Mouse (Mus musculus): ENCODE measurements around the gene Erc2. TPM values are rescaled to one million over a fixed set of nuclear protein-coding genes. Genes with fewer than 3 reads are reported as not detected.

Gene Erc2
- polyA plus RNA-seq, 1 experiment from 2014 or later = 8.1 TPM

DNA sequence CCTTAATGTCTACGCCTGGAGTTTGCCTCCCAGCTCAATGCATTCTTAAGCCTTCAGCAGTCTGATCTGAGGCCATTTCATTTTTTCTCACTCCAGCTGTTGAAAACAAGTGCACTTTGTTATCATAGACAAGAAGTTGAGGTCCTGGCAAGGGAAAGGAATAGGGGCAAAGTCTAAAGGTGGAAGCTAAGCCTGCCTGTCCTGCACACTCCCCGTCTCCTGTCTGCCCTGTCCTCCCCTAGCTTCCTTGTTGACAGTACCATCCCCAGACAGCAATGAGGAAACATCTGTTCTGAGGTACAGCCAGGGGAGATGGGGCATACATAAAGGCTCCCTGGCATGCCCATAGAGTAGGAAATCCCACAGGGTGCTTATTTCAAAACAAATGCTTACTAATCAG lies 776.7 kb downstream of the Erc2 start:
- Histone ChIP-seq H3K36me3 (no peaks in the 10 kb centered on the region), H3K9me3 (no peaks in the 10 kb centered on the region), H3K27me3 (no peaks in the 10 kb centered on the region), H3K4me2 (no peak overlapping the region), H3K9ac (replicated peaks) (no peak overlapping the region), H3K4me3 (replicated peaks) (no peak overlapping the region), H3K27ac (no peak overlapping the region), H3K4me1 (replicated peaks) (peaks cover 5% of the 10 kb centered on the region; the same call in 1 of the 2 replicates)
- no peak for ATAC-seq (ENCODE audit: insufficient number of reproducible peaks, insufficient read depth, low FRiP score, low TSS enrichment, low read depth)
- WGBS = 60% methylated on average over 2 of the region's 2 CpGs

DNA sequence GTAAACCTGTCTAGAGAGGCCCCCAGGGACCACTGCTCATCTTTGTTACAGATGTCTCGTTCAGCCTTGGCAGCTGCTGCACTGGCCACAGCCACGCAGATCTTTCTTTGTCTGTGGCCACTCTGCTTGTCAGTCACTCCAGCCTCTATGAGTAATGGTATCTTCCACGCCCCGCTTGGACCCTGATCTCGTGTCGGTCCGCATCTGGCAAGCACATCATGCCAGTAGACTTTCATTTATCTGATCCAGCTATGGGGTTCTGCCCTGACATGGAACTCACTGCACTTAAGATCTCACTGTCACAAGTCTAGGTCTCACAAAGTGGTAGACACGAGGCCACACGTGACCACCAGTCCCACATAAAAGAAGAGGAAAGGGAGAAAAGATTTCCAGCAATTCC lies 777.7 kb downstream of the Erc2 start:
- H3K4me2 ChIP-seq = no peak overlapping the region
- H3K9me3 ChIP-seq = no peaks in the 10 kb centered on the region
- no peaks in the 10 kb centered on the region for H3K36me3 ChIP-seq
- no peak overlapping the region for H3K4me3 ChIP-seq (replicated peaks)
- no peak for ATAC-seq (ENCODE audit: insufficient number of reproducible peaks, insufficient read depth, low FRiP score, low TSS enrichment, low read depth)
- H3K27ac ChIP-seq = no peak overlapping the region
- no peaks in the 10 kb centered on the region for H3K27me3 ChIP-seq
- peaks cover 5% of the 10 kb centered on the region; the same call in 1 of the 2 replicates for H3K4me1 ChIP-seq (replicated peaks)
- no peak overlapping the region for H3K9ac ChIP-seq (replicated peaks)
- WGBS = 92% methylated on average over 9 of the region's 9 CpGs

DNA sequence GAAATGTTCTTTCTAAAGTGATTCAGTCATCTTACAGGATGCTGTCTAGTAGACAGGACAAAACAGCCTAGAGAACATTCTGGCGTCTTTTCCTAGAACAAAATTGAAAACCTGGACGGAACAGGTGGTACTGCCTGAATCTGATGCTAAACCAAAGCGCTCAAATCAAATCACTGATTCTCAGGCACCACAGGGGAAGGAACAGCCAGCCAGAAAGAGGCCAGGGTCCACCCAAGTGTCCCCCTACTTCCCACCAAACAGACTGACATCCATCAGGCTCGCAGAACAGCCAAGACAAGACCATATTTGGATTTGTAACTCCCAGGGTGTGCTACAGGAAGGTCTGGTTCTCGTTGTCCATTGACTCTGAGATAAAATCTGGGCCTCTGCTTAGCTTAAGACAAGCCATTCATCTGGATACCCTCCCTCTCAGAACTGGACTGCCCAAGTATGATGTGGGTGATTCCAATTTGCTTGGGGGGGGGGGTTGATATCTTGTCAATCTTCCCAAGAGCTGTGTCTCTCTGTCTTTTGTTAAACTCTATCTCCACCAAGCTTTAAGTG lies 783.1 kb downstream of the Erc2 start:
- Histone ChIP-seq H3K27me3 (no peaks in the 10 kb centered on the region), H3K36me3 (no peaks in the 10 kb centered on the region), H3K4me2 (no peak overlapping the region), H3K4me1 (replicated peaks) (peaks cover 7% of the 10 kb centered on the region), H3K4me3 (replicated peaks) (no peak overlapping the region), H3K9ac (replicated peaks) (no peak overlapping the region), H3K27ac (no peak overlapping the region), H3K9me3 (no peaks in the 10 kb centered on the region)
- ATAC-seq (ENCODE audit: insufficient number of reproducible peaks, insufficient read depth, low FRiP score, low TSS enrichment, low read depth) = no peak
- 71% methylated on average over 5 of the region's 5 CpGs for WGBS

DNA sequence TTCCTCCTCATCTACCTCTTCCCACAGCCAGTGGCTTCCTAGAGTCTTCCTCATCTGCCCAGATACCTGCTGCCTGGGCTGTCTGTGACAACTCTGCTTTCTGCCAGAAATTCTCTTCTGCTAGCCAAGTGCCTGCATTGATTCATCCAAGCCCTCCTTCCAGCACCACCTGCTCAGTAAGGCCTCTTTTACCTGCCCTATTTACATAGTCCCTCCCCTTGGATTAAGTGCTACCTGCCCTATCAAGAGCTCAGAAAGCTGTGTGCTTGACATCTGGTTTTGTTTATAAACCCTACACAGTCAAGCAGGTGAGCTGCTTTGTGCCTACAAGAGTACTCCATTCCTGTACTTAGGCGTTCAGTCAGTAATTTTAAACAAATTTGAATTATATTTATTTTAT lies 787.2 kb downstream of the Erc2 start:
- no peak overlapping the region for H3K4me2 ChIP-seq
- H3K4me3 ChIP-seq (replicated peaks) = no peak overlapping the region
- WGBS = 57% methylated on average over 1 of the region's 1 CpGs
- no peak for ATAC-seq (ENCODE audit: insufficient number of reproducible peaks, insufficient read depth, low FRiP score, low TSS enrichment, low read depth)
- no peak overlapping the region for H3K27ac ChIP-seq
- H3K4me1 ChIP-seq (replicated peaks) = peaks cover 41% of the 10 kb centered on the region
- H3K9ac ChIP-seq (replicated peaks) = no peak overlapping the region
- no peaks in the 10 kb centered on the region for H3K36me3 ChIP-seq
- no peaks in the 10 kb centered on the region for H3K27me3 ChIP-seq
- no peaks in the 10 kb centered on the region for H3K9me3 ChIP-seq

DNA sequence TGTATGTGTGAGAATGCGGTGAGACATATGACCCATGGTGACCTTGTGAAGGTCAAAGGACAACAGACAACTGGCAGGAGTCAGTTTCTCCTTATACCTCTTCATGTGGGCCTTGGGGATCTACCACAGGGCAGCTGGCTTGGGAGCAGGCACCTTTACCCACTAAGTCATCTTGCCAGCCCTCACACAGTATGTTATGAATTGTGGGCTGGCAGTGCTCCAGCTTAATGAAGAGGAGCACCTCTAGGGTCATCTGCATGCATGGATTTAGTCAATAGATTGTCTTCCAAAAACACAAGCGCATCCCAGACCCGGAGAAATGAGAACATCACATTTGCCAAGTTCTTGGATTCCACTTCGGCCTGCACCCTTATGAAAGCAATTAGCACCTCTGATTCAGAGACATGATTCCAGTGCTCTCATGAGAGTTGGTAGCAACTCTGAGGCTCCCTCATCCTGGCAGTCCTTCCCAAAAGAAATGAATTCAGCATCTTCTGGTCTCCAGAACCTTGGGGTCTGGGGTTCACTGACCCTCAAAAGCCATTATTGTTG lies 787.6 kb downstream of the Erc2 start:
- 88% methylated on average over 4 of the region's 4 CpGs for WGBS

DNA sequence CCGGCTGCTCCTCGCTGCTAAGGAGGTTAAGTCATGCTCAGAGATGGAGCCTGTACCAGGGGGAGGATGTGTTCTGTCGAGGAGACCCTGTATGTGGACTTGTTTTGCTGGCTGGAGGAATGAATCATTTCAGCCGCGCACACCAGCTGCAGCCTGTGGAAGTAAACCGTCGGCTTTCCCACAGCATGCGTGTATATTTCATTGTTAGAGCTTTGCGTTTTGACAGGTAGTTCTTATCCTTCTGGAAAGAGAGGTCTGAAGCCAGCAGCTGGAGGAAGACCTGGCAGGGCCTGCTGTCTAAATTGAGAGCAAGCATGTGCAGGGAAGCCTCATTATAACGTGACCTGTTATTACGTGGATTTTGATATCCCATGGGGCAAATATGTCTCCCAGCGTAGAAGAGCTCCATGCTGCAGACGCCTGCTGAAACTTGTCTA lies 788.6 kb downstream of the Erc2 start:
- Histone ChIP-seq H3K27me3 (no peaks in the 10 kb centered on the region), H3K4me3 (replicated peaks) (no peak overlapping the region), H3K9ac (replicated peaks) (no peak overlapping the region), H3K9me3 (no peaks in the 10 kb centered on the region), H3K27ac (peak overlapping the region; percentile 51; the same call in 1 of the 2 replicates), H3K4me2 (no peak overlapping the region), H3K4me1 (replicated peaks) (peaks cover 45% of the 10 kb centered on the region), H3K36me3 (no peaks in the 10 kb centered on the region)
- ATAC-seq (ENCODE audit: insufficient number of reproducible peaks, insufficient read depth, low FRiP score, low TSS enrichment, low read depth) = peak; percentile 66; the same call in 1 of the 2 replicates
- WGBS = 36% methylated on average over 13 of the region's 13 CpGs

More for the DNA sequence above, 787.6 kb downstream of the Erc2 start:
- no peak overlapping the region for H3K4me3 ChIP-seq (replicated peaks)
- no peak overlapping the region for H3K27ac ChIP-seq
- no peaks in the 10 kb centered on the region for H3K27me3 ChIP-seq
- no peak overlapping the region for H3K4me2 ChIP-seq
- no peak for ATAC-seq (ENCODE audit: insufficient number of reproducible peaks, insufficient read depth, low FRiP score, low TSS enrichment, low read depth)
- no peaks in the 10 kb centered on the region for H3K9me3 ChIP-seq
- peaks cover 41% of the 10 kb centered on the region for H3K4me1 ChIP-seq (replicated peaks)
- H3K9ac ChIP-seq (replicated peaks) = no peak overlapping the region
- no peaks in the 10 kb centered on the region for H3K36me3 ChIP-seq

DNA sequence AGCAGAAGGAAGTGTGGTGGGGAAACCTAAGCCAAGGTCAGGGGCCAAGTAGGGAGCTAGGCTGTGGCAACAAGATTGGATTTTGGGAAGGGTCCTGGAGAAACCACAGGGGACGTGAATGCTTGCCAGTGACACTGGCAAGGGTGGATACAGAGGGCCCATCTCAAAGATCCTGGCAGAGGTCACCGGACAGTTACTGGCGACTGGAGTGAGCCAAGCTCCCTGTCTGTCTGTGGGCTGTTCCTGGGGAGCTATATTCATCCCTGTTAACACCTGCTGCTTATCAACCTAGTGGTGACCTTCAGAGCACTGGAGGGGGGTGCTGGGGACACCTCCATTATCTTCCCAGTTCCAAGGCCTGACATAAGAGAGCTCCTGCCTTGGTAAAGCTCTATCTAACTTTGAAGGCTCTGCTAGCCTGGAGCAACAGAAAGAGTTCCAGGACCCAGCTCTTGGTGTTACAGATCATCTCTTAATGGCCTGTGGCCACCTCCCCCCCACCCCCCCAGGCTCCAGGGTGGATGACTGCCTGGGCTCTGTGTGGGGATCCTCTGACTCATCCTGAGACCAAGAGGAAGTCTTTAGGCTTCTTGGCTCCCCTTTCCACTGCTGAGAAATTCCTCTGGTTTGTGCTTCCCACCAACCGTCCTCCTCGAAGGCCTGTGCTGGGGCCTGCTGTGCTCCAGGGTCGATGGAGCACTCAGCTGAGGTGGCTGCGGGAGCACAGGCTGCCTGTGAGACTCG lies 790.2 kb downstream of the Erc2 start:
- no peaks in the 10 kb centered on the region for H3K36me3 ChIP-seq
- no peak overlapping the region for H3K4me2 ChIP-seq
- no peaks in the 10 kb centered on the region for H3K9me3 ChIP-seq
- no peak overlapping the region for H3K9ac ChIP-seq (replicated peaks)
- peaks cover 61% of the 10 kb centered on the region for H3K4me1 ChIP-seq (replicated peaks)
- H3K4me3 ChIP-seq (replicated peaks) = no peak overlapping the region
- peak overlapping the region; percentile 74 for H3K27ac ChIP-seq
- WGBS = 55% methylated on average over 8 of the region's 8 CpGs
- no peaks in the 10 kb centered on the region; the same call in 1 of the 2 replicates for H3K27me3 ChIP-seq
- no peak for ATAC-seq (ENCODE audit: insufficient number of reproducible peaks, insufficient read depth, low FRiP score, low TSS enrichment, low read depth)

DNA sequence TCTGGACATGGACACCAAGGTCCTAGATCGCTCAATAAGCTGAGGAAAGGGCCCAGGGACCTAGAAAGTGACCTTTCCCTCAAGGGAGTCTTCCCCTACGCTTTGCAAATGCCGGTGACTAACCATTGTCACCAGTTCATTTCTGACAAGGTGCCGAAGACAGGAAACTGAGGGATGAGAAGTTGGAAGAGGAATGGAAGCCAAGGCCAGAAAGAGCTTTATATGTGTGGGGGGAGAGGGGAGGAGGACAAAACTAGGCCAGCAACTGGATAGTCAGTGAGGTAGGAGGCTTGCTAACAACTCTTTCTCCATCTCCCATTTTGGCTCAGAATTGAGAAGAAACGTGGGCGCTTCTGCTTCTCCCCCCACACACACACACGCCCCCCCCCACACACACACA lies 791.3 kb downstream of the Erc2 start:
- WGBS = 72% methylated on average over 7 of the region's 7 CpGs
- no peaks in the 10 kb centered on the region for H3K9me3 ChIP-seq
- no peaks in the 10 kb centered on the region for H3K36me3 ChIP-seq
- no peak overlapping the region for H3K4me2 ChIP-seq
- no peak for ATAC-seq (ENCODE audit: insufficient number of reproducible peaks, insufficient read depth, low FRiP score, low TSS enrichment, low read depth)
- H3K27ac ChIP-seq = peak overlapping the region; percentile 74
- no peak overlapping the region for H3K4me3 ChIP-seq (replicated peaks)
- no peak overlapping the region for H3K9ac ChIP-seq (replicated peaks)
- peaks cover 72% of the 10 kb centered on the region for H3K4me1 ChIP-seq (replicated peaks)
- no peaks in the 10 kb centered on the region; the same call in 1 of the 2 replicates for H3K27me3 ChIP-seq

DNA sequence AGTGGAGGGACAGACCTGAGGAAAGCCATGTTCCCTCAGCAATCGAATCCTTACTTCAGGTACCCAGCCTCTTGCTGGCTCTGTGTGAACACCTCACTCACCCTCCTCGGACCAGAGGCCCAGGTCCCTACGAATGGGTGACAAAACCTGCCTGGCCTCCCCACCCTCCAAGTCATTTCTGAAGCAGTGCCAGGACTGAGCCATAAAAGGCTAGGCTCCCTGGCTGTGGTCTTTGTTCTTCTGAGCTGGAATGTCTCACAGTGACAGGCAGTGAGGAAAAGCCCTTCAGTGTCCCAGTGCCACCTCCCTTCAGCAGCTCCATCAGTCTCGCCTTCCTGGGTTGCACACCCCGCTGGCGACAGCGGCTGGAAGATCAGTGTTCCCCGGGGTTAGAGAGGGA lies 794.8 kb downstream of the Erc2 start:
- Histone ChIP-seq H3K27me3 (no peaks in the 10 kb centered on the region; the same call in 1 of the 2 replicates), H3K27ac (peak overlapping the region; percentile 68), H3K9me3 (no peaks in the 10 kb centered on the region), H3K9ac (replicated peaks) (no peak overlapping the region), H3K4me1 (replicated peaks) (peaks cover 64% of the 10 kb centered on the region), H3K36me3 (no peaks in the 10 kb centered on the region), H3K4me2 (no peak overlapping the region), H3K4me3 (replicated peaks) (no peak overlapping the region)
- ATAC-seq (ENCODE audit: insufficient number of reproducible peaks, insufficient read depth, low FRiP score, low TSS enrichment, low read depth) = no peak
- WGBS = 10% methylated on average over 8 of the region's 8 CpGs

DNA sequence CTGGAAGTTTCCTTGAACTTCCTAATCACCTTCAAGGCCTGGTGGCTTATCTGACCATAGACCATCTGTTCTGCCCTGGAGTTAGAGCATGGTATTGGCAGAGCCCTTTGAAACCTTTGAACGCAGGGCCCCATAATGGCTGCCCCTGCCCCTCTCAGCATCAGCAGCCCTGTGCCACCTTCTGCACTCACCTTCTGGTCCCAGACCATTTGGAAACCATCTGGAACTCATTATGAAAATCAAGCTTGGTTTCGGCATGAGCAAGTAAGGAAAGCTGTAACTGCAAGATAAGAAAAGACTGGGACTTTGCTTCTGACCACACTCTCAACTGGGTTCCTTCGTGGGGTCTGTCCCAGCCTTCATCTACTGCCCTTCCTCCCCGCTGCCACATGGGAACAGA lies 796.3 kb downstream of the Erc2 start:
- Histone ChIP-seq H3K27ac (no peak overlapping the region), H3K4me2 (peak overlapping the region; percentile 20; the same call in 1 of the 2 replicates)

DNA sequence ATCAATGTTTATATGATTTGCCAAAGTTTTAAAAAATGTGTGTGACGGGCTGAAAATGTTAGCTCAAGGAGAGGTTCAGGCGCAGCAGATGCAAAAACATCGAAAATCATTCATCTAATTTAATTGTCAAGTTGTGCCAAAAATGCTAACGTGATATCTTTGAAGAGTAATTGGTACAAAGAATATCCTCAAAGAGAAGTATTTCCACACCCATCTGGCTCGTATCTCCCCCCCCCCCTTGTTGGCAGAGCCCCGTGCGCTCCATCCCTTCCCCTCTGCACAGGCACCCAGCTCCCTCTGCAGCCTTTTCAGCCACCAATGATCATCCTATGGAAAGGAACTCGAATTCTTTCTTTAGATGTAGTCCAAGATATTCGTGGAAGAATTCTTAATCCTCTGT lies 797.0 kb downstream of the Erc2 start:
- Histone ChIP-seq H3K4me3 (replicated peaks) (no peak overlapping the region), H3K27ac (no peak overlapping the region), H3K9ac (replicated peaks) (no peak overlapping the region), H3K36me3 (no peaks in the 10 kb centered on the region), H3K4me2 (no peak overlapping the region), H3K27me3 (no peaks in the 10 kb centered on the region; the same call in 1 of the 2 replicates), H3K4me1 (replicated peaks) (peaks cover 47% of the 10 kb centered on the region), H3K9me3 (no peaks in the 10 kb centered on the region)
- 73% methylated on average over 9 of the region's 9 CpGs for WGBS
- ATAC-seq (ENCODE audit: insufficient number of reproducible peaks, insufficient read depth, low FRiP score, low TSS enrichment, low read depth) = no peak

More for the DNA sequence above, 796.3 kb downstream of the Erc2 start:
- Histone ChIP-seq H3K36me3 (no peaks in the 10 kb centered on the region), H3K9ac (replicated peaks) (no peak overlapping the region), H3K27me3 (no peaks in the 10 kb centered on the region; the same call in 1 of the 2 replicates), H3K9me3 (no peaks in the 10 kb centered on the region), H3K4me1 (replicated peaks) (peaks cover 49% of the 10 kb centered on the region), H3K4me3 (replicated peaks) (no peak overlapping the region)
- WGBS = 5% methylated on average over 4 of the region's 4 CpGs
- peak; percentile 17; the same call in 1 of the 2 replicates for ATAC-seq (ENCODE audit: insufficient number of reproducible peaks, insufficient read depth, low FRiP score, low TSS enrichment, low read depth)
